Mouse (Mus musculus): Measurements from ENCODE around the gene Tmem140. TPM values are rescaled to one million over a fixed set of nuclear protein-coding genes. Genes with fewer than 3 reads are reported as not detected.

Tmem140 gene
- polyA plus RNA-seq, 1 experiment from 2014 or later, result 1.2 TPM

- no peak overlapping the region for H3K27ac ChIP-seq (replicated peaks; ENCODE audit: low read depth, low read length)
- H3K9ac ChIP-seq (replicated peaks; ENCODE audit: low read length), result no peak overlapping the region
- no peaks in the 10 kb centered on the region for H3K9me3 ChIP-seq (replicated peaks; ENCODE audit: control insufficient read depth, low read length)
- 0 out of 2 replicates have a peak, but pooled peaks cover 2% of the 10 kb centered on the region for H3K36me3 ChIP-seq (replicated peaks; ENCODE audit: control insufficient read depth, insufficient read depth, low read depth, low read length)
- DNase-seq (ENCODE audit: low spot score), result no peak
- H3K4me2 ChIP-seq (ENCODE audit: low read depth, low read length), result no peak overlapping the region
- no peak for ATAC-seq (replicated peaks; ENCODE audit: insufficient number of reproducible peaks, low FRiP score, low TSS enrichment, low read depth)
- H3K4me1 ChIP-seq (ENCODE audit: control insufficient read depth, insufficient read depth, low read length), result no peaks in the 10 kb centered on the region; the same call in 1 of the 2 replicates
- no peak overlapping the region for H3K4me3 ChIP-seq (ENCODE audit: low read depth, low read length)
- no peaks in the 10 kb centered on the region for H3K27me3 ChIP-seq (ENCODE audit: control insufficient read depth, insufficient read depth, low read length)
- WGBS, result 71% methylated on average over 2 of the region's 2 CpGs
These were observed 43.2 kb downstream of the Tmem140 start for GRCm38 (mm10) chr6:34906125-34906524.

GRCm38 (mm10) chr6:34906661-34907060 is 43.7 kb downstream of the Tmem140 start:
- no peak overlapping the region for H3K4me3 ChIP-seq (ENCODE audit: low read depth, low read length)
- 0 out of 2 replicates have a peak, but pooled peaks cover 2% of the 10 kb centered on the region for H3K36me3 ChIP-seq (replicated peaks; ENCODE audit: control insufficient read depth, insufficient read depth, low read depth, low read length)
- 85% methylated on average over 4 of the region's 4 CpGs for WGBS
- H3K27me3 ChIP-seq (ENCODE audit: control insufficient read depth, insufficient read depth, low read length), result no peaks in the 10 kb centered on the region
- H3K4me2 ChIP-seq (ENCODE audit: low read depth, low read length), result no peak overlapping the region
- no peak overlapping the region for H3K27ac ChIP-seq (replicated peaks; ENCODE audit: low read depth, low read length)
- no peak overlapping the region for H3K9ac ChIP-seq (replicated peaks; ENCODE audit: low read length)
- H3K9me3 ChIP-seq (replicated peaks; ENCODE audit: control insufficient read depth, low read length), result no peaks in the 10 kb centered on the region
- no peak for ATAC-seq (replicated peaks; ENCODE audit: insufficient number of reproducible peaks, low FRiP score, low TSS enrichment, low read depth)
- DNase-seq (ENCODE audit: low spot score), result no peak
- H3K4me1 ChIP-seq (ENCODE audit: control insufficient read depth, insufficient read depth, low read length), result no peaks in the 10 kb centered on the region; the same call in 1 of the 2 replicates

GRCm38 (mm10) chr6:34907121-34907614 is 44.2 kb downstream of the Tmem140 start:
- Histone ChIP-seq H3K9me3 (replicated peaks; ENCODE audit: control insufficient read depth, low read length) (no peaks in the 10 kb centered on the region), H3K4me3 (ENCODE audit: low read depth, low read length) (no peak overlapping the region), H3K27me3 (ENCODE audit: control insufficient read depth, insufficient read depth, low read length) (no peaks in the 10 kb centered on the region), H3K27ac (replicated peaks; ENCODE audit: low read depth, low read length) (no peak overlapping the region), H3K4me2 (ENCODE audit: low read depth, low read length) (no peak overlapping the region), H3K9ac (replicated peaks; ENCODE audit: low read length) (no peak overlapping the region), H3K4me1 (ENCODE audit: control insufficient read depth, insufficient read depth, low read length) (no peaks in the 10 kb centered on the region; the same call in 1 of the 2 replicates), H3K36me3 (replicated peaks; ENCODE audit: control insufficient read depth, insufficient read depth, low read depth, low read length) (0 out of 2 replicates have a peak, but pooled peaks cover 2% of the 10 kb centered on the region)
- WGBS, result 45% methylated on average over 2 of the region's 2 CpGs
- no peak for ATAC-seq (replicated peaks; ENCODE audit: insufficient number of reproducible peaks, low FRiP score, low TSS enrichment, low read depth)
- DNase-seq (ENCODE audit: low spot score), result no peak

GRCm38 (mm10) chr6:34907696-34908260 is 44.8 kb downstream of the Tmem140 start:
- no peak overlapping the region for H3K4me2 ChIP-seq (ENCODE audit: low read depth, low read length)
- no peak overlapping the region for H3K9ac ChIP-seq (replicated peaks; ENCODE audit: low read length)
- no peak for ATAC-seq (replicated peaks; ENCODE audit: insufficient number of reproducible peaks, low FRiP score, low TSS enrichment, low read depth)
- no peak for DNase-seq (ENCODE audit: low spot score)
- H3K27ac ChIP-seq (replicated peaks; ENCODE audit: low read depth, low read length), result no peak overlapping the region
- 78% methylated on average over 18 of the region's 18 CpGs for WGBS
- 0 out of 2 replicates have a peak, but pooled peaks cover 2% of the 10 kb centered on the region for H3K36me3 ChIP-seq (replicated peaks; ENCODE audit: control insufficient read depth, insufficient read depth, low read depth, low read length)
- no peaks in the 10 kb centered on the region for H3K27me3 ChIP-seq (ENCODE audit: control insufficient read depth, insufficient read depth, low read length)
- no peaks in the 10 kb centered on the region for H3K9me3 ChIP-seq (replicated peaks; ENCODE audit: control insufficient read depth, low read length)
- no peak overlapping the region for H3K4me3 ChIP-seq (ENCODE audit: low read depth, low read length)
- no peaks in the 10 kb centered on the region; the same call in 1 of the 2 replicates for H3K4me1 ChIP-seq (ENCODE audit: control insufficient read depth, insufficient read depth, low read length)

GRCm38 (mm10) chr6:34909631-34910345 is 46.8 kb downstream of the Tmem140 start:
- no peak overlapping the region for H3K27ac ChIP-seq (replicated peaks; ENCODE audit: low read depth, low read length)
- H3K9me3 ChIP-seq (replicated peaks; ENCODE audit: control insufficient read depth, low read length), result no peaks in the 10 kb centered on the region
- H3K27me3 ChIP-seq (ENCODE audit: control insufficient read depth, insufficient read depth, low read length), result no peaks in the 10 kb centered on the region
- DNase-seq (ENCODE audit: low spot score) (no peak), ATAC-seq (replicated peaks; ENCODE audit: insufficient number of reproducible peaks, low FRiP score, low TSS enrichment, low read depth) (no peak)
- 44% methylated on average over 8 of the region's 8 CpGs for WGBS
- H3K36me3 ChIP-seq (replicated peaks; ENCODE audit: control insufficient read depth, insufficient read depth, low read depth, low read length), result 0 out of 2 replicates have a peak, but pooled peaks cover 2% of the 10 kb centered on the region
- H3K9ac ChIP-seq (replicated peaks; ENCODE audit: low read length), result peak overlapping the region; percentile 66
- peak overlapping the region; percentile 63 for H3K4me2 ChIP-seq (ENCODE audit: low read depth, low read length)
- H3K4me3 ChIP-seq (ENCODE audit: low read depth, low read length), result peak overlapping the region; percentile 76
- H3K4me1 ChIP-seq (ENCODE audit: control insufficient read depth, insufficient read depth, low read length), result no peaks in the 10 kb centered on the region; the same call in 1 of the 2 replicates

GRCm38 (mm10) chr6:34910371-34911219 is 47.6 kb downstream of the Tmem140 start, which contains the start of gene Wdr91:
Gene Wdr91, minus strand, starts transcription at chr6:34910876.
- H3K27me3 ChIP-seq (ENCODE audit: control insufficient read depth, insufficient read depth, low read length), result no peaks in the 10 kb centered on the region
- peak within 1 kb of the TSS; percentile 66 for H3K9ac ChIP-seq (replicated peaks; ENCODE audit: low read length)
- H3K9me3 ChIP-seq (replicated peaks; ENCODE audit: control insufficient read depth, low read length), result no peaks in the 10 kb centered on the region
- ATAC-seq (replicated peaks; ENCODE audit: insufficient number of reproducible peaks, low FRiP score, low TSS enrichment, low read depth) (peak; percentile 91), DNase-seq (ENCODE audit: low spot score) (peak; percentile 95)
- under 1% methylated on average over 64 of the region's 64 CpGs for WGBS
- H3K36me3 ChIP-seq (replicated peaks; ENCODE audit: control insufficient read depth, insufficient read depth, low read depth, low read length), result 0 out of 2 replicates have a peak, but pooled peaks cover 2% of the 10 kb centered on the region
- 0 out of 2 replicates have a peak within 1 kb of the TSS, but pooled peaks have one; percentile 49 for H3K27ac ChIP-seq (replicated peaks; ENCODE audit: low read depth, low read length)
- peak within 1 kb of the TSS; percentile 63 for H3K4me2 ChIP-seq (ENCODE audit: low read depth, low read length)
- H3K4me1 ChIP-seq (ENCODE audit: control insufficient read depth, insufficient read depth, low read length), result no peaks in the 10 kb centered on the region; the same call in 1 of the 2 replicates
- peak within 1 kb of the TSS; percentile 76 for H3K4me3 ChIP-seq (ENCODE audit: low read depth, low read length)

- H3K9ac ChIP-seq (replicated peaks; ENCODE audit: low read length), result no peak overlapping the region
- H3K4me3 ChIP-seq (ENCODE audit: low read depth, low read length), result no peak overlapping the region
- no peak overlapping the region for H3K27ac ChIP-seq (replicated peaks; ENCODE audit: low read depth, low read length)
- 82% methylated on average over 13 of the region's 13 CpGs for WGBS
- H3K27me3 ChIP-seq (ENCODE audit: control insufficient read depth, insufficient read depth, low read length), result no peaks in the 10 kb centered on the region
- H3K36me3 ChIP-seq (replicated peaks; ENCODE audit: control insufficient read depth, insufficient read depth, low read depth, low read length), result no peaks in the 10 kb centered on the region
- H3K4me1 ChIP-seq (ENCODE audit: control insufficient read depth, insufficient read depth, low read length), result no peaks in the 10 kb centered on the region
- DNase-seq (ENCODE audit: low spot score) (no peak), ATAC-seq (replicated peaks; ENCODE audit: insufficient number of reproducible peaks, low FRiP score, low TSS enrichment, low read depth) (no peak)
- H3K9me3 ChIP-seq (replicated peaks; ENCODE audit: control insufficient read depth, low read length), result no peaks in the 10 kb centered on the region
- H3K4me2 ChIP-seq (ENCODE audit: low read depth, low read length), result no peak overlapping the region
These were observed 50.5 kb downstream of the Tmem140 start for GRCm38 (mm10) chr6:34913341-34914040.

Measured in embryonic facial prominence, embryonic 11.5 days (tissue).